Mouse (Mus musculus) small intestine, adult 2 months (tissue): Measurements from ENCODE around the gene Gjd3.
"Not testable (repeated sequence)": the region's sequence is repeated elsewhere in the genome, so short reads cannot be mapped to it uniquely, and the experiment has no call there.

Experiments
- CTCF ChIP-seq: fragments of 200-500 bp; IDR thresholded peaks from 2 replicates; pipeline ENCODE4 v1.5.1; 2012; ENCODE audit warnings: low read depth, mild to moderate bottlenecking, control low read depth, inconsistent platforms, low read length, moderate library complexity, mixed read lengths; ENCODE audit not compliant: insufficient replicate concordance, insufficient read length; ENCODE audit errors: extremely low read depth
- POLR2A ChIP-seq: fragments of 200-500 bp; IDR thresholded peaks from 2 replicates; pipeline ENCODE4 v1.6.1; 2012; ENCODE audit warnings: low read depth, mild to moderate bottlenecking, control low read depth, inconsistent platforms, low read length, moderate library complexity

DNA sequence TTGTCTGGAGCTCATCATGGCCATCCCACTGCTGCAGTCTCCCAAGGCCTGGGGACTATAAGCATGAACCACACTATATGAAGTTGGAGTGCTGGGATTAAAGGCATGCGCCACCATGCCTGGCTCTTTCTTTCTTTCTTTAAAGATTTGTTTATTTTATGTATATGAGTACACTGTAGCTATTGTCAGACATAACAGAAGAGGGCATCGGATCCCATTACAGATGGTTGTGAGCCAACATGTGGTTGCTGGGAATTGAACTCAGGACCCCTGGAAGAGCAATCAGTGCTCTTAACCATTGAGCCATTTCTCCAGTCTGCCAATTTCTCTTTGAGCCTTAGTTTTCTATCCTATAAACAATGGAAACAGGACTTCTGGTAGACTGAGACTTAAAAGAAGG lies 49.0 kb downstream of the Gjd3 start:
- not testable (repeated sequence) for TF ChIP-seq POLR2A, CTCF
